Mouse (Mus musculus) liver, postnatal 0 days (tissue): Measurements from ENCODE around the gene Mark2. TPM values are rescaled to one million over a fixed set of nuclear protein-coding genes. Genes with fewer than 3 reads are reported as not detected.

Experiments used
- ATAC-seq: fragments of 200-750 bp; cut with Nextera tagmentation; 2 replicates; pipeline ENCODE4 v1.8.0; 2017; ENCODE audit warnings: mild to moderate bottlenecking, moderate library complexity
- DNase-seq: peaks from one replicate; pipeline ENCODE4 v3.0.0-alpha.2; 2016
- H3K27ac ChIP-seq: fragments of 300-500 bp; sonication (generic); 2 replicates; pipeline ENCODE4 v1.5.1; 2014; ENCODE audit warnings: antibody characterized with exemption, moderate library complexity, mild to moderate bottlenecking, low read depth
- H3K27me3 ChIP-seq: fragments of 300-500 bp; sonication (generic); 2 replicates; pipeline ENCODE4 v1.6.1; 2014; ENCODE audit warnings: low read length, control low read depth, mixed read lengths; ENCODE audit not compliant: insufficient read depth
- H3K36me3 ChIP-seq: fragments of 300-500 bp; sonication (generic); replicated peaks from 2 replicates; pipeline ENCODE4 v1.6.1; 2014; ENCODE audit warnings: mild to moderate bottlenecking, control low read depth, low read length, moderate library complexity, mixed read lengths; ENCODE audit not compliant: insufficient read depth
- H3K4me1 ChIP-seq: fragments of 300-500 bp; sonication (generic); 2 replicates; pipeline ENCODE4 v1.6.1; 2014; ENCODE audit warnings: antibody characterized with exemption, mild to moderate bottlenecking, control low read depth; ENCODE audit not compliant: insufficient read depth
- H3K4me2 ChIP-seq: fragments of 300-500 bp; sonication (generic); 2 replicates; pipeline ENCODE4 v1.6.1; 2014; ENCODE audit warnings: low read depth, mild to moderate bottlenecking, low read length, moderate library complexity, mixed read lengths
- H3K4me3 ChIP-seq: fragments of 300-500 bp; sonication (generic); 2 replicates; pipeline ENCODE4 v1.5.1; 2014; ENCODE audit warnings: low read depth, low read length
- H3K9ac ChIP-seq: fragments of 300-500 bp; sonication (generic); replicated peaks from 2 replicates; pipeline ENCODE4 v1.6.1; 2014; ENCODE audit warnings: mild to moderate bottlenecking, moderate library complexity
- H3K9me3 ChIP-seq: fragments of 300-500 bp; sonication (generic); 2 replicates; pipeline ENCODE4 v1.6.1; 2016; ENCODE audit warnings: mild to moderate bottlenecking, control low read depth, low read length, mixed read lengths
- CTCF ChIP-seq: sonication (generic); IDR thresholded peaks from 2 replicates; pipeline ENCODE4 v1.5.1; 2016; ENCODE audit warnings: antibody characterized with exemption, low read depth
- EP300 ChIP-seq: IDR thresholded peaks from 2 replicates; pipeline ENCODE4 v1.6.1; 2016; ENCODE audit warnings: antibody characterized with exemption, low read depth, mild to moderate bottlenecking
- WGBS: fragments of 180-500 bp; shearing (Covaris S2); extraction: QIAGEN DNeasy Blood & Tissue Kit; methylation state at CpG from one replicate; pipeline ENCODE4 v1.1.7; 2014; ENCODE audit not compliant: insufficient replicate concordance; 5-methylcytosine and 5-hydroxymethylcytosine counted together
- polyA plus RNA-seq: library from polyadenylated mRNA; unstranded; fragments of >200 nt; fragmentation: Nextera tagmentation; extraction: Ambion mirVana; gene quantifications from 2 replicates; pipeline ENCODE4 v1.2.1, GENCODE M21; 2015

Mark2 gene
- polyA plus RNA-seq, 1 experiment from 2014 or later, result 11.9 TPM

DNA sequence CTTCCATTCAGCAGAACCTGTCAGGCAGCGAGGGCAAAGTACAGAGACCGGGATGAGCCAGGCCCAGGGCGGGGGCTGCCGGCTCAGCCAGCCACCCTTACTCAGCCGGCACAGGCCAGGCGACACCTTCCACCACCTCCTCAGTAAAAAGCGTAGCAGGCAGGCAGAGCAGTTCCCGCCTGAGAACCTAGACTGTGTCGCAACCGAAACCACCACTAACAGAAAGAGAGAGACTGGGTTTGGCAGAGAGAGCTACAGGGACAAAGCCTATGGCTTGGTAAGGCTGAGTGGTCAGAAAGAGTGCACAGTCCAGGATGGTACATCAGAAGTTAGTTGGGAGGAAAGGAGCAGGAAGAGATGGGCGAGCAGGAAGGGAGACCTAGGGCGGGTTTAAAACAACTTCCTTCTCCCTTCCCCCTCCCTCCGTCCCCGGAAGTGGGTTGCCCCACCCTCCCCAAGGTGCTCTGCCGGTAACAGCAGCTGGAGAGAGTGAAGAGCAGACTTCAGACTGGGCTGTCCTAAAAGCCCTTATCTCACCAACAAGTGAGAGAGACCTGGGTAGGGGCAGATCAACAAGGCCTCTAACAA is 46.5 kb downstream of the Mark2 start:
- H3K4me1 ChIP-seq, result peaks cover 42% of the 10 kb centered on the region
- ATAC-seq, result peak; percentile 85
- no peak for TF ChIP-seq CTCF
- peak; percentile 33; the same call in 1 of the 2 replicates for TF ChIP-seq EP300

DNA sequence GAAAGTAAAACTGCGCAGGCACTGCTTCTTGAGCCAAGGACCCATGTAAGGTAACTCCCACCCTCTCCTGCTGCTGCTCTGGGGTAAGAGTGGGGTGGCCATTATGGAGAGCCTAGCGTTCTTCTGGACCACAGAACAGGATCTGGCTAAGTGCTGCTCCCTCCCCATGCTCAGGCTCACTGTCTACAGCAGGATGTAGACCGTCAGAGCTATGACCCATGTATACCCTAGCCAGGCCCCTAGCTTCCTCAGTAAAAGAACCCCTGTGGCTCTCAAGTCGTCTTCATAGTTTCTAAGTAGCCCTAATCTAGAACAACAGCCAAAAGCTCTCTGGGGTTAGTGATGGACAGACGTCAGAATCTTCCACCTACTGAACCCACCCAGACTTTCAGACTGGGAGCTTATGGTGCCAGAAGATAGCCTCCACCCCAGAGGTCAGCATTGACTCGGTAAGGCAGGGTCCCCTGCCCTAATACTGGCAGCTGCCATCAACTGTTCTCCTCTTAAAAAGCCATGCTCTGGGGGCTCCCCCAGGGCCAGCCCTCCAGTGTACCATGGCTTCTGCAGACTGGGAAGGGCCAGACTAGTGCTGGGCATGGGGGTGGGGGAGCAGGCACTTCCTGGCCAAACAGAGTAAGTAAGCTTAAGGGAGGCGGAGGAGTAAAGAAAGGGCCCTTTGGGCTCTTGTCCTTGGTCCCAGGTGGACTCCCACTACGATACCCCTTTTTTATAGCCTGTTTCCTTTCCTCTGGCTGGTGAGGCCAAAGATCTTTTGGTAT is 47.4 kb downstream of the Mark2 start:
- Histone ChIP-seq H3K4me2 (peak overlapping the region; percentile 79), H3K27ac (peak overlapping the region; percentile 93), H3K4me3 (peak overlapping the region; percentile 55), H3K36me3 (peaks cover 7% of the 10 kb centered on the region), H3K9ac (peak overlapping the region; percentile 78; the same call in 1 of the 2 replicates), H3K9me3 (no peaks in the 10 kb centered on the region), H3K4me1 (peaks cover 42% of the 10 kb centered on the region), H3K27me3 (no peaks in the 10 kb centered on the region)
- DNase-seq, result no peak
- ATAC-seq, result peak; percentile 33
- TF ChIP-seq EP300 (no peak), CTCF (no peak)
- 33% methylated on average over 8 of the region's 8 CpGs for WGBS

More for the DNA sequence above, 46.5 kb downstream of the Mark2 start:
- Histone ChIP-seq H3K36me3 (no peaks in the 10 kb centered on the region; the same call in 1 of the 2 replicates), H3K4me2 (peak overlapping the region; percentile 79), H3K9me3 (no peaks in the 10 kb centered on the region), H3K27me3 (no peaks in the 10 kb centered on the region), H3K27ac (peak overlapping the region; percentile 93), H3K4me3 (peak overlapping the region; percentile 55), H3K9ac (peak overlapping the region; percentile 78)
- WGBS, result 4% methylated on average over 15 of the region's 15 CpGs
- DNase-seq, result peak; percentile 74

DNA sequence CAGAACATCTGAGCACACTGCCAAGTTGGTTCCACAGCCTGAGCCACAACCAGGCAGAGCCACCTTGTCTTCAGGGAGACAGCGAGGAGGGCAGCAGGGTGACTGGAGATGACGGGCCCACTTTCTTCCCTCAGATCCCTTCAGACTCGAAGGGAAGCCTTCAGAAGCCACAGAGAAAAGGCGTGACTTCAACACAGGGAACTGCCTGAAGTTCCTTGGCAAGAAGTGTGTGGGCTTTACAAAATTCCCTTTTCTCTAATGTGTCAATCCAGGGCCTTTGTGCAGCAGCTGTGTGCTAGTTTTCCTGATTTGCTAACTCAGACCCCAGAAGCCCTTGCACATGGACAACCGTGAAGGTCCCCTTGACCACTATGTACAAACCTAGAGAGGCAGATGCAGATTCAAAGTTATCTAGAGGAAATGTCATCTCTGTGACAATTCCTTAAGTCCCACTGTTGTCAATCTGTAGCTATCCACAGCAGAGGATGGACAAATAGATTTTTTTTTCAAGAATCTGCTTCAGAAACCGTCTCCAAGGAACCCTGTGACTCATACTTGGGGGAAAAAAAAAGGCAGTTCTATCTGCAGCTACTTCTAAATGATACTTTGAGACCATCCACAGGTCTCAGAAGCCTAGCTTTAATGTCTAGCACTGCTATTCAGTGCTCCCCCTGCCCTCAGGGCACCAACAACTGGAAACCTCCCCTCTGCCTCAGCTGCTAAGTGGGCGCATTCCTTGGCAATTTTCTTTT is 49.5 kb downstream of the Mark2 start:
- ATAC-seq, result no peak
- TF ChIP-seq CTCF (no peak), EP300 (no peak)
- H3K27me3 ChIP-seq, result no peaks in the 10 kb centered on the region
- WGBS, result 81% methylated on average over 7 of the region's 7 CpGs
- no peak for DNase-seq
- no peak overlapping the region for H3K9ac ChIP-seq
- H3K36me3 ChIP-seq, result peaks cover 16% of the 10 kb centered on the region
- no peaks in the 10 kb centered on the region for H3K9me3 ChIP-seq
- no peak overlapping the region for H3K27ac ChIP-seq
- no peak overlapping the region for H3K4me3 ChIP-seq
- peaks cover 35% of the 10 kb centered on the region for H3K4me1 ChIP-seq
- no peak overlapping the region for H3K4me2 ChIP-seq

DNA sequence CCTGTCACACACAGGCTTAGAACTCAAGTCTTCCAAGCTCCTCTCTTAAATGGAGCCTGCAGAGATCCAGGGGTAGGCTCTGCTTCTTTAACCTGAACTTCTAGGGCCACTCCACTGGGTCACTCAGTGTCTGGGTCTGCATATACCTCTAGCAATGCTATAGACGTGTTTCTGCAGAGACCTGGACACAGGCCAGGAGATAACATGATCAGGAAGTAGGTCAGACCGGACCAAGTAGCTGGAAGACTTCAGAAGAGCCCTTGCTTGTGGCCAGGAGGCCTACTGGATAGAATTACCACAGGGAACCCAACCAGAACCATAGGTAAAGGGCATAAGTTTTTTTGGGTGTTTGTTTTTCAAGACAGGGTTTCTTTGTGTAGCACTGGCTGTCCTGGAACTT is 51.9 kb downstream of the Mark2 start:
- Histone ChIP-seq H3K27me3 (no peaks in the 10 kb centered on the region), H3K4me3 (no peak overlapping the region), H3K27ac (no peak overlapping the region), H3K4me2 (no peak overlapping the region), H3K36me3 (peaks cover 35% of the 10 kb centered on the region), H3K9me3 (no peaks in the 10 kb centered on the region), H3K9ac (no peak overlapping the region), H3K4me1 (peaks cover 20% of the 10 kb centered on the region)
- no peak for DNase-seq
- WGBS, result 40% methylated on average over 2 of the region's 2 CpGs
- ATAC-seq, result no peak
- TF ChIP-seq CTCF, result no peak
- no peak for TF ChIP-seq EP300

DNA sequence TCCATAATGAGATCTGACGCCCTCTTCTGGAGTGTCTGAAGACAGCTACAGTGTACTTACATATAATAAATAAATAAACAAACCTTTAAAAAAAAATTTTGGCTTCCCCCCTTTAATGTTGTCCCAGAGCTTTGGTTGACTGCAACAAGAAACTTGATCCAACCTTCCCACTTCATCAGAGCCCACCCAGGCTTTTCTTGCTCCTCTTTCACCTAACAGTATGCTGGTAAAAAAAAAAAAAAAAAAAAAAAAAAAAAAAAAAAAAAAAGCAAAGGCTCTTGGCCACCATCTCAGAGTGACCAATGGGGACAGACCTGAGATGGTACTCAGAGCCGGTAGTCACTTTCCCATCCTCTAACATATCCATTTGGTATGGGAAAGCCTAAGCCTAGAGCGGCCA is 53.4 kb downstream of the Mark2 start:
- TF ChIP-seq EP300 (no peak), CTCF (no peak)

More for the DNA sequence above, 53.4 kb downstream of the Mark2 start:
- 83% methylated on average over 3 of the region's 3 CpGs for WGBS
- DNase-seq, result no peak
- ATAC-seq, result no peak
- H3K27ac ChIP-seq, result no peak overlapping the region
- H3K27me3 ChIP-seq, result no peaks in the 10 kb centered on the region
- H3K4me2 ChIP-seq, result no peak overlapping the region
- H3K4me1 ChIP-seq, result peaks cover 5% of the 10 kb centered on the region
- peaks cover 49% of the 10 kb centered on the region for H3K36me3 ChIP-seq
- no peak overlapping the region for H3K4me3 ChIP-seq
- H3K9me3 ChIP-seq, result no peaks in the 10 kb centered on the region
- no peak overlapping the region for H3K9ac ChIP-seq
